Mouse (Mus musculus) stomach, embryonic 16.5 days (tissue): ENCODE data around the gene Icam1. TPM values are rescaled to one million over a fixed set of nuclear protein-coding genes. Genes with fewer than 3 reads are reported as not detected.
A peak's percentile ranks its signal among the peaks of the same experiment; 100 is the strongest.
"Not testable (repeated sequence)": the region's sequence is repeated elsewhere in the genome, so short reads cannot be mapped to it uniquely, and the experiment has no call there.

ENCODE experiments used
- ATAC-seq: fragments of 200-750 bp; cut with Nextera tagmentation; 2 replicates; pipeline ENCODE4 v1.8.0; 2017; ENCODE audit warnings: moderate number of reproducible peaks, moderate TSS enrichment; ENCODE audit not compliant: insufficient read depth, low FRiP score
- H3K27ac ChIP-seq: fragments of 300-500 bp; sonication (generic); 2 replicates; pipeline ENCODE4 v1.5.1; 2014; ENCODE audit warnings: low read length
- H3K27me3 ChIP-seq: fragments of 300-500 bp; sonication (generic); 2 replicates; pipeline ENCODE4 v1.6.1; 2014; ENCODE audit warnings: low read length, control low read depth, mixed read lengths; ENCODE audit not compliant: control insufficient read depth, insufficient read depth
- H3K36me3 ChIP-seq: fragments of 300-500 bp; sonication (generic); 2 replicates; pipeline ENCODE4 v1.6.1; 2014; ENCODE audit warnings: low read length; ENCODE audit not compliant: control insufficient read depth, insufficient read depth
- H3K4me1 ChIP-seq: fragments of 300-500 bp; sonication (generic); 2 replicates; pipeline ENCODE4 v1.6.1; 2014; ENCODE audit warnings: low read length, control low read depth, mixed read lengths; ENCODE audit not compliant: control insufficient read depth, insufficient read depth
- H3K4me2 ChIP-seq: fragments of 300-500 bp; sonication (generic); 2 replicates; pipeline ENCODE4 v1.6.1; 2014; ENCODE audit warnings: low read depth, low read length, mixed read lengths
- H3K4me3 ChIP-seq: fragments of 300-500 bp; sonication (generic); replicated peaks from 2 replicates; pipeline ENCODE4 v1.5.1; 2014; ENCODE audit warnings: mild to moderate bottlenecking, low read length
- H3K9ac ChIP-seq: fragments of 300-500 bp; sonication (generic); 2 replicates; pipeline ENCODE4 v1.6.1; 2014; ENCODE audit warnings: low read length
- H3K9me3 ChIP-seq: fragments of 300-500 bp; sonication (generic); replicated peaks from 2 replicates; pipeline ENCODE4 v1.6.1; 2016; ENCODE audit warnings: low read length, control low read depth; ENCODE audit not compliant: control insufficient read depth
- WGBS: fragments of 180-500 bp; shearing (Covaris S2); extraction: QIAGEN DNeasy Blood & Tissue Kit; methylation state at CpG from one replicate; pipeline ENCODE4 v1.1.7; 2014; 5-methylcytosine and 5-hydroxymethylcytosine counted together
- polyA plus RNA-seq: library from polyadenylated mRNA; unstranded; fragments of >200 nt; fragmentation: Nextera tagmentation; extraction: Ambion mirVana; gene quantifications from 2 replicates; pipeline ENCODE4 v1.2.1, GENCODE M21; 2015

The Icam1 gene
- polyA plus RNA-seq, 1 experiment from 2014 or later: 15.0 TPM

- WGBS: 25% methylated on average over 7 of the region's 7 CpGs
These were observed 27.8 kb upstream of the Icam1 start for GRCm38 (mm10) chr9:20987953-20988352.

DNA sequence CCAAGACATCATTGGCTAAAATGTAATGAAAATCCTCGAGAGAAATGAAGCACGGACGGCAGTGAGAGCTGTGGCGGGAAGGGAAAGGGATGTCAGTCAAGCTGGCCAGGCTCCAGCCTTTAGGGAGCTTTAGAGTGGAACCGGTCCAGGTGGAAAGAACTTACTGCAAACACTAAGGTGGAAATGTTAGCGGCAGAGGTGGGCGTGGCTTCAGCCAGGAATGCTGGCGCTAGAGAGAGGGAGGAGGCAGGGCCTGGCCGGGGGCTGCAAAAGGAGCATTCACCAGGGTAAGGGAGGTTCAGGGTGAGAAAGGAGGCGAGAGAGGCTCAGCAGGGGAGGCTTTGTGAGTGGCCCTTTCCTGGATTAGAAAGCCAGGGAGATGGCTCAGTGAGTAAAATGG lies 24.9 kb upstream of the Icam1 start:
- Histone ChIP-seq H3K4me3 (no peak overlapping the region; the same call in 1 of the 2 replicates), H3K4me2 (peak overlapping the region; percentile 26), H3K36me3 (no peaks in the 10 kb centered on the region), H3K27ac (peak overlapping the region; percentile 51), H3K9ac (peak overlapping the region; percentile 23), H3K4me1 (peaks cover 18% of the 10 kb centered on the region), H3K27me3 (no peaks in the 10 kb centered on the region), H3K9me3 (no peaks in the 10 kb centered on the region)
- 9% methylated on average over 10 of the region's 10 CpGs for WGBS
- peak; percentile 33; the same call in 1 of the 2 replicates for ATAC-seq

More at GRCm38 (mm10) chr9:20987953-20988352, 27.8 kb upstream of the Icam1 start:
- peaks cover 14% of the 10 kb centered on the region for H3K4me1 ChIP-seq
- no peaks in the 10 kb centered on the region for H3K27me3 ChIP-seq
- ATAC-seq: no peak
- no peaks in the 10 kb centered on the region for H3K36me3 ChIP-seq
- peak overlapping the region; percentile 87 for H3K27ac ChIP-seq
- peak overlapping the region; percentile 16; the same call in 1 of the 2 replicates for H3K9ac ChIP-seq
- no peak overlapping the region for H3K4me3 ChIP-seq
- no peaks in the 10 kb centered on the region for H3K9me3 ChIP-seq
- H3K4me2 ChIP-seq: no peak overlapping the region

GRCm38 (mm10) chr9:20991587-20991986 lies 24.2 kb upstream of the Icam1 start:
- Histone ChIP-seq H3K27ac (no peak overlapping the region), H3K9ac (no peak overlapping the region), H3K4me2 (no peak overlapping the region), H3K36me3 (no peaks in the 10 kb centered on the region), H3K4me1 (peaks cover 18% of the 10 kb centered on the region), H3K4me3 (no peak overlapping the region), H3K27me3 (no peaks in the 10 kb centered on the region), H3K9me3 (no peaks in the 10 kb centered on the region)
- WGBS: 85% methylated on average over 4 of the region's 4 CpGs
- ATAC-seq: no peak

GRCm38 (mm10) chr9:20993165-20993898 lies 22.5 kb upstream of the Icam1 start:
- Histone ChIP-seq H3K9ac (no peak overlapping the region), H3K4me1 (peaks cover 10% of the 10 kb centered on the region), H3K36me3 (no peaks in the 10 kb centered on the region), H3K9me3 (no peaks in the 10 kb centered on the region), H3K27me3 (no peaks in the 10 kb centered on the region), H3K4me2 (no peak overlapping the region), H3K27ac (no peak overlapping the region), H3K4me3 (no peak overlapping the region)
- ATAC-seq: peak; percentile 81
- WGBS: 35% methylated on average over 5 of the region's 5 CpGs

DNA sequence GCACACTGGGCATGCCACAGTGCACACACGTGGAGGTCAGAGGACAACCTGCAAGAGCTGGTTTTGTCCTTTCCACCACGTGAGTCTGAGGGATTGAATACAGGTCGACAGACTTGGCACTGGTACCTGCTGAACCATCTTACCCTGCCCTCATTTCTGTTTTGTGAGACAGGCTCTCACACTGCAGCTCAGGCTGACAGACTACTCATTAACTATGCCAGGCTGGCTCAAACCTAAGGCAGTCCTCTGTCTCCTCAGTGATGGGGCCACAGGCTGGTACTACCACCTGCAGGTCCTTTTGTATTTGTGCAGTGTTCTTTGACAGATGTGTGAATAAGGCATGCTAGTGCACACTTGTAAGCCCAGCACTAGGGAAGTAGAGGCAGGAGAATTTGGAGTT lies 20.7 kb upstream of the Icam1 start:
- H3K4me2 ChIP-seq: no peak overlapping the region
- peaks cover 10% of the 10 kb centered on the region for H3K4me1 ChIP-seq
- ATAC-seq: no peak
- 71% methylated on average over 3 of the region's 3 CpGs for WGBS
- no peaks in the 10 kb centered on the region for H3K27me3 ChIP-seq
- H3K4me3 ChIP-seq: no peak overlapping the region
- H3K9me3 ChIP-seq: no peaks in the 10 kb centered on the region
- H3K27ac ChIP-seq: no peak overlapping the region
- H3K9ac ChIP-seq: no peak overlapping the region
- no peaks in the 10 kb centered on the region for H3K36me3 ChIP-seq

DNA sequence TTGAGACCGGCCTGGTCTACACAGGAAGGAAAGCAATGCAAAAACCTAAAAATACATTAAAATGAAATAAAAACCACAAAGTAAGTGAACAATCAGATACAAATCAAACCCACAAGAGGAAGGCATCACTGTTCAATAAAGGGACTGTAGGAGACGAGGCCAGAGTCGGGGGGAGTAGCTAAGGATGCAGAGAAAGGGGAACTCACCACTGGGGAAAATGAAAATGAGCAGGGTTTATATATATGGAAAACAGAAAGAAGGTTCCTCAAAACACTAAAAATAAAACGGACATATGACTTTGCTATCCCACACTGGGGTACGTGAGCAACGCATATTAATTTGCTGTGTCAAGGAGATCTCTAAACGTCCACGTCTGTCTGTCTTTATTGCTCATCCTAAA lies 18.7 kb upstream of the Icam1 start:
- Histone ChIP-seq H3K9me3 (no peaks in the 10 kb centered on the region), H3K4me1 (peaks cover 7% of the 10 kb centered on the region), H3K9ac (no peak overlapping the region), H3K27ac (no peak overlapping the region), H3K4me3 (no peak overlapping the region), H3K36me3 (no peaks in the 10 kb centered on the region), H3K4me2 (no peak overlapping the region), H3K27me3 (no peaks in the 10 kb centered on the region)
- WGBS: 85% methylated on average over 8 of the region's 8 CpGs
- ATAC-seq: no peak

- H3K4me3 ChIP-seq, H3K9me3 ChIP-seq: not testable (repeated sequence)
- WGBS: 66% methylated on average over 1 of the region's 1 CpGs
These were observed 17.4 kb upstream of the Icam1 start for GRCm38 (mm10) chr9:20998337-20998736.

GRCm38 (mm10) chr9:21000811-21001210 lies 15.0 kb upstream of the Icam1 start:
- no peak overlapping the region for H3K4me2 ChIP-seq
- no peak for ATAC-seq
- no peak overlapping the region for H3K27ac ChIP-seq
- no peak overlapping the region; the same call in 1 of the 2 replicates for H3K9ac ChIP-seq
- no peaks in the 10 kb centered on the region for H3K27me3 ChIP-seq
- H3K4me3 ChIP-seq: no peak overlapping the region
- H3K9me3 ChIP-seq: no peaks in the 10 kb centered on the region
- H3K36me3 ChIP-seq: no peaks in the 10 kb centered on the region
- H3K4me1 ChIP-seq: peaks cover 6% of the 10 kb centered on the region

More at GRCm38 (mm10) chr9:20998337-20998736, 17.4 kb upstream of the Icam1 start:
- not testable (repeated sequence) for H3K4me2 ChIP-seq, H3K4me1 ChIP-seq, H3K27ac ChIP-seq, H3K9ac ChIP-seq, ATAC-seq, H3K27me3 ChIP-seq, H3K36me3 ChIP-seq

GRCm38 (mm10) chr9:21001651-21002200 lies 14.1 kb upstream of the Icam1 start:
- WGBS: 43% methylated on average over 6 of the region's 6 CpGs
- H3K4me2 ChIP-seq: peak overlapping the region; percentile 78; the same call in 1 of the 2 replicates
- H3K4me3 ChIP-seq: no peak overlapping the region

More at GRCm38 (mm10) chr9:21001651-21002200, 14.1 kb upstream of the Icam1 start:
- H3K27ac ChIP-seq: no peak overlapping the region
- H3K9ac ChIP-seq: no peak overlapping the region; the same call in 1 of the 2 replicates
- H3K36me3 ChIP-seq: no peaks in the 10 kb centered on the region
- no peaks in the 10 kb centered on the region for H3K27me3 ChIP-seq
- ATAC-seq: no peak
- H3K9me3 ChIP-seq: no peaks in the 10 kb centered on the region
- peaks cover 6% of the 10 kb centered on the region for H3K4me1 ChIP-seq
